Mouse (Mus musculus) left cerebral cortex, postnatal 4 days (tissue): ENCODE measurements around the gene H2-Q10. TPM values are rescaled to one million over a fixed set of nuclear protein-coding genes. Genes with fewer than 3 reads are reported as not detected.

Source experiments
- DNase-seq: peaks from one replicate; pipeline ENCODE4 v3.0.0-alpha.2; 2022
- intact Hi-C: fragments of 180-260 bp; cut with DNase I; formaldehyde crosslinking; loops from one replicate; pipeline ENCODE4 v1.15.1; 2025
- total RNA-seq, 2 experiments: library from RNA; stranded (reverse); gene quantifications; 2 replicates each; pipeline ENCODE4 v1.2.3; 2021

H2-Q10 gene
- total RNA-seq, 2 experiments from 2014 or later: 0.16 to 0.20 TPM

DNA sequence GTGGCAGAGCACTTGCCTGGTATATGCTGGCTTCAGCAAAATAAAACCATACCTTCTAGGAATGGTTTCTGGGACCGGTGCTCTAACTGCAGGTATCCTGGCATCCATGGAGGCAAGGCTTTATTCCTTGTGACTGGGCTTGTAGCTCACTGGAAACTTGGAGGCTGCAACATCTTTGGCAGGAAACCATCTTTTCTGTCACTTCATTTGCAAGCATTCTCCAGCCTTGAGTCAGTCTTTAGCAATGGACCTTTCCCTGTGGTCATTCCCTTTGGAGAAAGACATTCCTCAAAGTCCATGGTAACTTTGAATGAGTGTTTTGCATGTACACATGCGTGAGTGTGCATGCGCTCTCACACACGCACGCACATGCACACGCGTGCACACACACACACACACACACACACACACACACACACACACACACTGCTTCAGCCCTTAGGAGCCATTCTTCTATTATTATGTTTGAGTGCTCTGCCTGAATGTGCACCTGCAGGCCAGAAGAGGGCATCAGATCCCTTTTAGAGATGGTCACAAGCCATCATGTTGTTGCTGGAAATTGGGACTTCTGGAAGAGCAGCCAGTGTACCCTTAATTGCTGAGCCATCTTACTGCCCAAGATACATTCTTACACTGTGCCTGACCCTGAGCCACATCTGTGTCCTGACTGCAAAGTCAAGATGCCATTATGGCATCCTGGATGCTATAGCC lies 43.2 kb downstream of the H2-Q10 start:
- no peak for DNase-seq
- intact Hi-C loops: no loop called here

DNA sequence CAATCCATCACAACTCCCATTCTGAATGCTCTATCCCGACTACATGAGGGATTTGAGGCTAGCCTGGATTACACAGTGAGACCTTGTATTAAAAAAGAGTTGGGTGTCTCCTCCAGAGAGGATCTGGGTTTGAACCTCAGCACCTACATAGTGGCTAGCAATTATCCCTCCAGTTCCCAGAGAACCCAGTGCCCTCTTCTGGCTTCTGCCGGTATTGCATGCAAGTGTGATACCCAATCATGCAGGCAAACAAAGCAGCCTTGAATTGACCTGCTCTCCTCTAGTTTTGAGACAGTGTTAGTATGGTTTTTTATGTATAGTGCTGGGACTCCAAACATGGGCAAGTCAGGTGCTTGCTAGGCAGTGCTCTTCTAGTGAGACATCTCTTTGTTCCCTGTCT lies 44.0 kb downstream of the H2-Q10 start:
- intact Hi-C loops: no loop called here
- DNase-seq: peak; percentile 82

- intact Hi-C loops: no loop called here
- no peak for DNase-seq
Measured at GRCm38 (mm10) chr17:35514756-35515155, 44.9 kb downstream of the H2-Q10 start.

DNA sequence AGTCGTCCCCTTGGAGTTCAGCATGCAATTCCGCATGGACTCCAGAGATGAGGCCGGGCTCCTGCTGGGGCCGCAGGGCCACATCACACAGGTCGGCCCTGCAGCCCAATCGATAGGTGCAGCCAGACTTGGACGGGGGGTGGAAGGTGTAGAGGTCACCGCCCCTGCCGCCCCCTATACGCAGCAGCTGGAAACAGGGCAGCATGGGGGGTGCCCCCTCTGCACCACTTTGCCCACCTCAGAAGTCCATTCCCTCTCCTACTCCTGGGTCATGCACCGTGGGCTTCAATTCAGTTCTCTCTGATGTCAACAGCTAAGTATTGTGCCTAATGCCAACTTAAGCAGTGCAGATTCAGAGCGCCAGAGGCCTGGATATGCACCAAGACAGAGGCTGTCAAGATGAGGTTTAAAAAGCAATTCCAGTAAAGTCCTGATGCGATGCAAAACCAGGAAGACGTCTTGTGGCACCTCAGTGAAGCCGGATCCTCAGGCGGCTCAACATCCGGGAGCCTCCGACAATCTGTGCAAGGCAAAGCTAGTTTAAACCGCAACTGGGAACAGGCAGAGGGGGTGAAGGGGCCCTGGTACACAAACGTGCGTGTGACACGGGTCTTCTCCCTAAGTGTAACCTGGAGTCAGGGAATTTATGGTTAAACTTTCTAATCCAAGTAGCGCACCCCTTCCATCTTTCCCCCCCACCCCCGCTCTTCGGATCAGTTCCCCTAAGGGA lies 46.2 kb downstream of the H2-Q10 start:
- intact Hi-C loops: no loop called here
- no peak for DNase-seq

DNA sequence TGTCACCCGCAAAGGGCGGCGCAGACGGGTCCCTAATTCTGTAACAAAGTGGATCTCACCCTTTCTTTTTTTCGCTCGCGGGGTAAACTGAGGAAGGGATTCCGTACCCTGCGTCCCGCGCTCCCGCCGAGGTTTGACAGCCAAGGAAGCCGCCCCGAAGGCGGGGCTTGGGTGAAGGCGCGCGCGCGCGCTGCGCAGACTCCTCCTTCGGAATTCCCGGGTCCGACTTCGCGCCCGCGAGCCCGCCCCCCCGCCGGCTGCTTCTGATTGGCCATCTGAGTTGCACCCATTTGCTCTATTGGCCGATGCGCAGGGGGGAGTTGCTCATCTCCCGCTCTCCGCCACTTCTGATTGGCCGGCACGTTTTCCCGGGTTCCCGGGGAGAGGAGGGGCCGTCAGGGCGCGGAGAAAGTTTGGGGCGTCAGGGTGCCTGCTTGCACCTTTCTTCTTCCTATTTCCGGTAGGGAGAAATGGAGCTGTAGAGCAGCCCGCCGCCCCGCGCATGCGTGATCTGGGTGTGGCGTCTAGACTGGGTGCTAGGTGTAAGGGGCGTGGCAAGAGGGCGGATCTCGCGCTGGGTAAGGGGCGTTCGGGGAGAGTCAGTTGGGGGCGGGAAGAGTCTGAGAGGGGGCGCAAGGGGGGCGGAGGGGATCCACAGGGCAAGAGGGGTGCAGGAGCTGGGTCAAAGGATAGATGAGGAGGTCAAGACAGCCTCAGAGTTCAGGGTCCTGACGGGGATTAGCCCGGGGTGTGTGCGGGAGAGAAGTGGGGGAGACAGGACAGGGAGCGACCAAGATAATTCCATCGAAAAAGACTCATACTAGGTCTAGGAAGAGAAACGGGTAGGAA lies 47.0 kb downstream of the H2-Q10 start, which contains the start of the genes Tcf19 and Cchcr1:
Tcf19 (minus strand) TSS at position 173 of the 849 bp plus-strand sequence.
Cchcr1 (plus strand) TSS at position 449 of the 849 bp plus-strand sequence.
- intact Hi-C loops: no loop called here
- DNase-seq: peak; percentile 98

DNA sequence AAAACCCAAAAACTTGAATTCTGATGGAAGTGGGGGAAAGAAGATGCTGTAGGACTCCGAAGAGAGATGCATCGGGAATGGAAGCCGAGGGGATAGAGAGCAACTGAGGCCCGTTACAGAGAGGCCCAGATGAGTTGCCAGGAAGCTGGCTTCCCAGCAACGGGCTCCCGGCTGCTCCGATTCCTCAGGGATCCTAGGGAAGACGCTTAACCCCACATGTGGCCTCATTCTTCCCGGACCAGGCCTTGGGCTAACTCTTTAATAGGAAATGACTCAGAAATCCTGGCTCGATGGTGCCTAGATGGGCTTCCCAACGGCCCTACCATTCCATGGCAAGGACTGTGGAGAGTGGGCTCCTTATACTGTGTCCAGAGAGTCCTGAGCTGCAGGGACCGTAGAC lies 47.6 kb downstream of the H2-Q10 start:
- intact Hi-C loops: no loop called here
- no peak for DNase-seq

Other genes starting within 250 kb of the H2-Q10 start
- not detected for gene Gm16181, start 249.3 kb upstream of the H2-Q10 start, total RNA-seq
- 100 to 1,000 TPM; 122 to 142 TPM for gene Atp6v1g2, start 236.4 kb upstream of the H2-Q10 start, total RNA-seq
- gene Nfkbil1, start 234.3 kb upstream of the H2-Q10 start, total RNA-seq: 10 to 100 TPM; 14.7 to 14.8 TPM
- gene Ddx39b, start 228.3 kb upstream of the H2-Q10 start, total RNA-seq: 100 to 1,000 TPM; 324 to 337 TPM
- 10 to 100 TPM; 19.1 to 22.8 TPM for gene H2-D1, start 207.4 kb upstream of the H2-Q10 start, total RNA-seq
- gene H2-Q1, start 149.7 kb upstream of the H2-Q10 start, total RNA-seq: under 1 TPM; 0.28 to 0.32 TPM
- gene H2-Q2, start 127.8 kb upstream of the H2-Q10 start, total RNA-seq: 1 to 10 TPM in 1 of 2 experiments, under 1 TPM in 1; 0.48 to 2.2 TPM
- 1 to 10 TPM; 1.6 TPM for gene H2-Q4, start 90.5 kb upstream of the H2-Q10 start, total RNA-seq
- gene H2-Q6, start 45.2 kb upstream of the H2-Q10 start, total RNA-seq: under 1 TPM; 0.18 to 0.36 TPM
- gene H2-Q7, start 30.9 kb upstream of the H2-Q10 start, total RNA-seq: under 1 TPM; 0.36 to 0.66 TPM
- gene Pou5f1, start 35.9 kb downstream of the H2-Q10 start, total RNA-seq: not detected
- 1 to 10 TPM; 7.2 to 9.3 TPM for gene Tcf19, start 46.7 kb downstream of the H2-Q10 start, total RNA-seq
- gene Cchcr1, start 47.0 kb downstream of the H2-Q10 start, total RNA-seq: 10 to 100 TPM; 13.6 TPM
- gene Psors1c2, start 63.1 kb downstream of the H2-Q10 start, total RNA-seq: 1 to 10 TPM; 1.5 to 2.4 TPM
- under 1 TPM; 0.26 to 0.36 TPM for gene Cdsn, start 82.0 kb downstream of the H2-Q10 start, total RNA-seq
- gene 2300002M23Rik, start 97.4 kb downstream of the H2-Q10 start, total RNA-seq: not detected
- gene Sfta2, start 131.5 kb downstream of the H2-Q10 start, total RNA-seq: not detected
- not detected for gene Gm9573, start 156.5 kb downstream of the H2-Q10 start, total RNA-seq
- gene Mucl3, start 173.6 kb downstream of the H2-Q10 start, total RNA-seq: not detected
- 10 to 100 TPM; 51.5 to 53.3 TPM for gene Vars2, start 197.5 kb downstream of the H2-Q10 start, total RNA-seq
- gene Gtf2h4, start 203.7 kb downstream of the H2-Q10 start, total RNA-seq: 10 to 100 TPM; 29.1 to 31.8 TPM
- gene Ddr1, start 234.5 kb downstream of the H2-Q10 start, total RNA-seq: 10 to 100 TPM; 42.6 to 50.1 TPM